Mouse (Mus musculus) left cerebral cortex, adult 18-20 months (tissue): Measurements from ENCODE around the gene Pon2. TPM values are rescaled to one million over a fixed set of nuclear protein-coding genes. Genes with fewer than 3 reads are reported as not detected.
"Not testable (repeated sequence)": the region's sequence is repeated elsewhere in the genome, so short reads cannot be mapped to it uniquely, and the experiment has no call there.

Experiments
- DNase-seq, 2 experiments: peaks; one replicate each; pipeline ENCODE4 v3.0.0; 2021 to 2022; ENCODE audit warnings: low spot score in 2 of 2, mixed read lengths in 1 of 2
- long read RNA-seq, 2 experiments: library from polyadenylated mRNA; stranded (forward); transcript quantifications; one replicate each; pipeline ENCODE4 v2.0.0; 2021
- total RNA-seq, 2 experiments: library from RNA; stranded (reverse); gene quantifications; 2 replicates each; pipeline ENCODE4 v1.2.3; 2021

The Pon2 gene
- total RNA-seq = 10 to 100 TPM; 17.5 to 19.2 TPM
- long read RNA-seq, experiment 1, transcript Pon2-201 (9 exons, 2,409 nt) = major isoform, 51 of 59 reads
- long read RNA-seq, experiment 1, partial matches to known transcripts = 3 of 59 reads
- long read RNA-seq, experiment 1, other reads (novel, unspliced or antisense) = 5 of 59 reads
- long read RNA-seq, experiment 2, transcript Pon2-201 (9 exons, 2,409 nt) = major isoform, 32 of 36 reads
- long read RNA-seq, experiment 2, partial matches to known transcripts = 3 of 36 reads
- long read RNA-seq, experiment 2, other reads (novel, unspliced or antisense) = 1 of 36 reads

- peak; percentile 35 to 45 for DNase-seq
Measured at GRCm38 (mm10) chr6:5298092-5298554, at the start of gene Pon2. TSS of gene Pon2 (minus strand) at chr6:5298455.

GRCm38 (mm10) chr6:5344255-5344654 is 46.0 kb upstream of the Pon2 start:
- DNase-seq = no peak

GRCm38 (mm10) chr6:5339283-5339682 is 41.0 kb upstream of the Pon2 start:
- DNase-seq = not testable (repeated sequence)

- not testable (repeated sequence) for DNase-seq
Measured at GRCm38 (mm10) chr6:5338781-5339180, 40.5 kb upstream of the Pon2 start.

- not testable (repeated sequence) for DNase-seq
Measured at GRCm38 (mm10) chr6:5336016-5336415, 37.8 kb upstream of the Pon2 start.

- DNase-seq = no peak
Measured at GRCm38 (mm10) chr6:5334021-5334420, 35.8 kb upstream of the Pon2 start.

GRCm38 (mm10) chr6:5332560-5333150 is 34.4 kb upstream of the Pon2 start:
- peak in 1 of 2 experiments; percentile 26 for DNase-seq

GRCm38 (mm10) chr6:5325122-5325521 is 26.9 kb upstream of the Pon2 start:
- no peak for DNase-seq

GRCm38 (mm10) chr6:5324101-5324500 is 25.8 kb upstream of the Pon2 start:
- not testable (repeated sequence) for DNase-seq

GRCm38 (mm10) chr6:5316630-5317029 is 18.4 kb upstream of the Pon2 start:
- no peak for DNase-seq

GRCm38 (mm10) chr6:5315053-5315759 is 17.0 kb upstream of the Pon2 start:
- no peak for DNase-seq

GRCm38 (mm10) chr6:5313951-5314590 is 15.8 kb upstream of the Pon2 start:
- DNase-seq = no peak

GRCm38 (mm10) chr6:5310491-5310890 is 12.2 kb upstream of the Pon2 start:
- DNase-seq = no peak

GRCm38 (mm10) chr6:5309595-5310197 is 11.4 kb upstream of the Pon2 start:
- peak in 1 of 2 experiments; percentile 33 for DNase-seq

- DNase-seq = no peak
Measured at GRCm38 (mm10) chr6:5305926-5306325, 7.7 kb upstream of the Pon2 start.

GRCm38 (mm10) chr6:5304956-5305355 is 6.7 kb upstream of the Pon2 start:
- DNase-seq = no peak

GRCm38 (mm10) chr6:5300629-5301028 is 2.4 kb upstream of the Pon2 start:
- DNase-seq = no peak

GRCm38 (mm10) chr6:5299561-5299960 is 1.3 kb upstream of the Pon2 start:
- DNase-seq = no peak

GRCm38 (mm10) chr6:5297321-5298091 is 749 bp downstream of the Pon2 start:
- no peak for DNase-seq

- DNase-seq = no peak
Measured at GRCm38 (mm10) chr6:5296067-5296466, 2.2 kb downstream of the Pon2 start.
